Mouse (Mus musculus): Measurements from ENCODE around the gene Zfp865.
"Not testable (repeated sequence)": the region's sequence is repeated elsewhere in the genome, so short reads cannot be mapped to it uniquely, and the experiment has no call there.

Zfp865 gene

GRCm38 (mm10) chr7:5051193-5052192, 31.3 kb downstream of the Zfp865 start, which contains the start of gene Zfp580:
TSS of gene Zfp580 (plus strand) at chr7:5051538.
- peak; percentile 76 for DNase-seq (ENCODE audit: low read depth)

GRCm38 (mm10) chr7:5052438-5052837, 32.3 kb downstream of the Zfp865 start:
- DNase-seq (ENCODE audit: low read depth), result no peak

- DNase-seq (ENCODE audit: low read depth), result no peak
Observed at GRCm38 (mm10) chr7:5052931-5053343, 32.8 kb downstream of the Zfp865 start.

GRCm38 (mm10) chr7:5053456-5054179, 33.4 kb downstream of the Zfp865 start:
- no peak for DNase-seq (ENCODE audit: low read depth)

GRCm38 (mm10) chr7:5056651-5057263, 36.6 kb downstream of the Zfp865 start:
- no peak for DNase-seq (ENCODE audit: low read depth)

- DNase-seq (ENCODE audit: low read depth), result no peak
Observed at GRCm38 (mm10) chr7:5057381-5057780, 37.2 kb downstream of the Zfp865 start.

GRCm38 (mm10) chr7:5057804-5058203, 37.6 kb downstream of the Zfp865 start:
- peak; percentile 79 for DNase-seq (ENCODE audit: low read depth)

GRCm38 (mm10) chr7:5058631-5059030, 38.5 kb downstream of the Zfp865 start:
- no peak for DNase-seq (ENCODE audit: low read depth)

- DNase-seq (ENCODE audit: low read depth), result no peak
Observed at GRCm38 (mm10) chr7:5059421-5059820, 39.2 kb downstream of the Zfp865 start.

- DNase-seq (ENCODE audit: low read depth), result peak; percentile 89
Observed at GRCm38 (mm10) chr7:5060239-5060731, 40.1 kb downstream of the Zfp865 start.

- peak; percentile 98 for DNase-seq (ENCODE audit: low read depth)
Observed at GRCm38 (mm10) chr7:5060944-5061773, 41.0 kb downstream of the Zfp865 start.

GRCm38 (mm10) chr7:5061774-5062359, 41.7 kb downstream of the Zfp865 start, which contains the start of gene U2af2:
TSS of gene U2af2 (plus strand) at chr7:5062143.
- DNase-seq (ENCODE audit: low read depth), result peak; percentile 96

GRCm38 (mm10) chr7:5062360-5063001, 42.3 kb downstream of the Zfp865 start:
- peak; percentile 94 for DNase-seq (ENCODE audit: low read depth)

GRCm38 (mm10) chr7:5064886-5065285, 44.7 kb downstream of the Zfp865 start:
- no peak for DNase-seq (ENCODE audit: low read depth)

- DNase-seq (ENCODE audit: low read depth), result no peak
Observed at GRCm38 (mm10) chr7:5073586-5073985, 53.4 kb downstream of the Zfp865 start.

GRCm38 (mm10) chr7:5074984-5075383, 54.8 kb downstream of the Zfp865 start:
- DNase-seq (ENCODE audit: low read depth), result no peak

GRCm38 (mm10) chr7:5076931-5077330, 56.8 kb downstream of the Zfp865 start:
- DNase-seq (ENCODE audit: low read depth), result peak; percentile 40

GRCm38 (mm10) chr7:5079365-5080009, 59.3 kb downstream of the Zfp865 start:
- DNase-seq (ENCODE audit: low read depth), result not testable (repeated sequence)

GRCm38 (mm10) chr7:5080010-5080751, 60.0 kb downstream of the Zfp865 start, which contains the start of gene Epn1:
TSS of gene Epn1 (plus strand) at chr7:5080235.
- peak; percentile 95 for DNase-seq (ENCODE audit: low read depth)

Data from 416B (cell line).